Mouse (Mus musculus) urinary bladder, postnatal 25 days (tissue): ENCODE data around the gene Slc7a7.
"Not testable (repeated sequence)": the region's sequence is repeated elsewhere in the genome, so short reads cannot be mapped to it uniquely, and the experiment has no call there.

Source experiments
- DNase-seq: peaks from one replicate; pipeline ENCODE4 v3.0.0; 2022; ENCODE audit warnings: low spot score

Slc7a7 gene

DNA sequence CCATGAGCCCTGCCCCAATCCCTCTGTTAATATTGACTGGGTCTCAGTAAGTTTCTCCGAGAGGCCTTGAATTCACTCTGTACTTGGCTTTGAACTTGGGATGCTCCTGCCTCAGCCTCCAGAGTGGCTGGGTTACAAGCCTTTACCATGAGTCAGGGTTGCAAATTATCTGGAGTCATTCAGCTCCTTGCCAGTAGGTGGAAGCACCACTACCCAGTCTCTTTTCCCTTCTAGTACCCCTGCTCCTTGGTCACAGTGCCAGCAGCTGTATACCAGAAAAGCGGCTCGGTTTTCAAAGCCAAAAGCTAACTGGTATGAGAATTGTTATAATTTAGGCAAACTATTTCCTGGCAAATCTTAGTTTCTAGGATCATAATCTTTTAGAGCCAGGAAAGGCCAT is 41.7 kb downstream of the Slc7a7 start:
- no peak for DNase-seq

DNA sequence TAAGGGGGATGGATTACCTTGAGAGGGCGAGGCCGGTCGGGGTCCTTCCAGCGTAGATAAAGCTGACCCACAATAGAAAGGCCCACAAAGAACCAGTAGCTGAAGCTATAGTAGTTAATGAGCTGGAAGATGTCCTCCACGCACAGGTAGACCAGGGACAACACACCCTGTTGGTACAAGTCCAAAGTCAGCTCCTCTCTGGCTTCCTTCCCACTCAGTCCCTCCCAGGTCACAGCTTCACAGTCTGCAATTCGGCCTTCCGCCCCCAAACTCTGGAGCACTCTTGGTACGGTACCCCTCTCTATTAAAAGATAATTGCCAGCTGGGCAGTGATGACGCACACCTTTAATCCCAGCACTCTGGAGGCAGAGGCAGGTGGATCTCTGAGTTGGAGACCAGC is 44.7 kb downstream of the Slc7a7 start:
- no peak for DNase-seq

DNA sequence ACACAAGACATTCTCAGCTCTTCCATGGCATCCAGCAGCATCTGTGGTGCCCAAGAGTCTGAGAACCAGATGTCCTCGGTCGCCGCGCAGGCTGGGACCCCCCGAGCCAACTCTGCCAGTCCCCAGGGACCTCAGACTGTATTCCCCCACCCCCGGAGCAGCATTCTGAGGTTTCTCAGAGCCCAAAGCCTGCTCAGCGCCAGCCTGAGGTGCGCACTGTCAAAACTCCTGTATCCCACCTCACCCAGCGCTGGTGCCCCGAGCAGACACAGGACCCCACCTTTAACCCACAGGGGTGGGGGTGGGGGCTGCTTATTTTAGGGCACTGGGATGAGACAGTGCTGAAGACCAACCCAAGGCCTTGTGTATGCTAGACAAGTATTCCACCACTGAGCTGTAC is 46.1 kb downstream of the Slc7a7 start:
- no peak for DNase-seq

DNA sequence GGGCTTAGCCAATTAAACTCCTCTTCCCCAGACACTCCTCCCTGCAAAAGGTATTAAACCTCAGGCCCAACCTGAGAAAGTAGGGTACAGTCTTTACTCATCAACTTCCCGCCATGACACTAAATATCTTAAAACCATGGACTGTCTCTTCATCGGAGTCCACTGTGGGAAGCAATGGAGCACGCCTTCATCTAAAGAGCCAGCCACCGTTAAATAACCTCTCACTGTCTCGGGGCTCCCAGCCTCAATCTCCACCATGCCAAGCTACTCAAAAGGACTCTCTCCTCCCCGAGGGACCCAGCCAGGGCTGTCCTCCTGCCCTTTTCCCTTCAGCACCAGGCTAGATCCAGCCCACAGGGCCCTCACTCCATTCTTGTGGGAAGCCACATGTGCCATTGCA is 47.0 kb downstream of the Slc7a7 start:
- DNase-seq, result no peak

DNA sequence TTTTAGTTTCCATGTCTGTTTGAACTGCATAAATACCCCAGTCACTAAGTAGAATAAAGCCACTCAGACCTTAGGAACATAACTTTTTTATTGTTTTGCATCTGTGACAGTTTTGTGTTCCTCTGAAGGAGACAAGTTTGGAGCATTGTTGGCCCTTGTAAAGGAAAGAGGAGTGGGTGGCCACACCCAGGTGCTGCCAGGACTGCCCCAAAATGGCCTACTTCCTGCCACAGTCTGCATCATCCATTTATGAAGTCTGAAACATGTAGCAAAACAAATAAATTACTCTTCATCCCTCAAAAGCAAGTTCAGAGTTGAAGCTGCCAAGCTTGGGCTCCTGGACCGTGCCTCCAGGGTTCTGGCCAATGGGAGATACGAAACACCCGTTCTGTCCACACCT is 48.2 kb downstream of the Slc7a7 start:
- DNase-seq, result no peak

DNA sequence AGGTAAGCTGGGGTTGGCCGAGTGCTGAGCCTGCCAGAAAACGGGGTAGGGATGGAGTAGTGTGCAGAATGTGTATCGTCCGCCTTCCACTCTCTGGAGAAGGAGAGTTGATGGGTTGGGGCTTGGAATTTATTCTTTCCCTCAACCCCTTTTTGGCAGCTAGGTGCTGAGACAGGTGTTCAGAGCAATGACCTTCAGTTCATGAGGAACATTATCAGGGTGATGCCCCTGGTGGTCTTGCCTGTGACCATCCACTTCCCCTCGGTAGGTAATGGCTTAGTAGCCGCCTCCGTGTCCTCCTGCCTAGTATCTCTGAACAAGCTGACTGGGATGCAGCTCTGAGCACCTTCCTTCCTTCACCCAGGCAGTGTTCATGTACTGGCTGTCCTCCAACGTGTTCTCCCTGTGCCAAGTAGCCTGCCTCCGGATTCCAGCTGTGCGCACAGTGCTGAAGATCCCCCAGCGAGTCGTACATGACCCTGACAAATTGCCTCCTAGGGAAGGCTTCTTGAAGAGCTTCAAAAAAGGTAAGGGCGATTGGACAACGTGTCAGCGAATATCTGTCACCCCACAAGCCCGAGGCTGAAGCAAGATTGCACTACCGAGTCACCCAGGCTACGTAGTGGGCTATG is 50.0 kb downstream of the Slc7a7 start:
- DNase-seq, result no peak

DNA sequence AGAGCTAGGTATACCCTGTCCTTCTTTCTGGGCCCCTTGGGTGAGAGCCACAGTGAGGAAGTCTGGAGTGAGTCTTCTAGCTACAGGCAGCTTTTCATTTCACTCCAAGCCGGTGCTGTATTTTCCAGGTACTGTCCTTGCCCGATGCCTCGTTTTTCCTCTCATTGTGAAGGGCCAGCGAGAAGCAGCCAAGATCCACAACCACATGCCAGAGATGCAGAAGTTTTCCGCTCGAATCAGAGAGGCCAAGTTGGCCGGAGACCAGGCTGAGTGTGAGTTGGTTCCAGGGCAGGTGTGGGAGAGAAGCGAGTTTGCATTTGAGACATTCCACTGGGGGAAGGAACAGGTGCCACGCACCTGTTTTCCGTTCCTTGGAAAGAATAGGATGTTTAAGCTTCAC is 51.0 kb downstream of the Slc7a7 start:
- DNase-seq, result no peak

DNA sequence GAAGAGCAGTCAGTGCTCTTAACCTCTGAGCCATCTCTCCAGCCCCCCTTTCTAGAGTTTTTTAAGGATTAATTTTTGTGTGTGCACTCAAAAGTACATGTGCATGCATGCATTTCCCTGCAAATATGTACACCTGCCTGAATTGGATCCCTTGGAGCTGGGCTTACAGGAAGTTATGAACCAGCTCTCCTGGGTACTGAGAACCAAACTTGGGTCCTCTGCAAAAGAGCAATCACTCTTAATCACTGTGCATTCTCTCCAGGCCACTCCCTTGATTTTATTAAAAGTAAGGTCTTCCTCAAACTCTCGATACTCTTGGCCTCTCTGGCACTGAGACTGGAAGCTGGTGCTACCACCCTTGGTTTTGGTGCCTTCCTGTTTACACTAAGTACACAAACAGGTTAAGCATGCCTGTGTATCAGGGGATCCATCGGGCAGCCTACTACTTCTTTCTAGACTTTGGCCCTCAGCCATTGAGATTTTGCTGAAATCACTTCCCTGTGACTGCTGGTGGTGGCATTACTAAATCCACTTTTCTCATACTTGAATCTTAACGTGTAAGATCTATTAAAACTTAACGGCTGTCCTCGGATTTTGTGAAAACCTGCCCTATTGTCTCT is 52.4 kb downstream of the Slc7a7 start:
- DNase-seq, result no peak

DNA sequence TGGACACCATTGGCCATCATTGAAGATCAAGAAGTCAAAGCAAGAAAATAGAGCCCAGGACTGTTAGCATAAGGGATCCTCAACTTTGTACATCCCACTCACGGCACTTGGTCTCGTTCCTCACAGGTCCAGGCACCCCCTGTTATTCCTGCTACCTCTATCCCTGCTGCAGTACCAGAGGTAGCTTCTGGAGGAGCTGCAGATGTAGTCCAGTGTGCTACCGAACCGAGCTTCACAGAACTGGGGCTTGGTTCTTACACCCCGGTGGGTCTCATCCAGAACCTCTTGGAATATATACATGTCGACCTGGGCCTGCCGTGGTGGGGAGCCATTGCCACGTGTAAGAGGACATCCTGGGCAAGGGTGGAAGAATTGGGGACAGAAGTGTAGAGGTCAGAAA is 54.4 kb downstream of the Slc7a7 start:
- DNase-seq, result no peak

DNA sequence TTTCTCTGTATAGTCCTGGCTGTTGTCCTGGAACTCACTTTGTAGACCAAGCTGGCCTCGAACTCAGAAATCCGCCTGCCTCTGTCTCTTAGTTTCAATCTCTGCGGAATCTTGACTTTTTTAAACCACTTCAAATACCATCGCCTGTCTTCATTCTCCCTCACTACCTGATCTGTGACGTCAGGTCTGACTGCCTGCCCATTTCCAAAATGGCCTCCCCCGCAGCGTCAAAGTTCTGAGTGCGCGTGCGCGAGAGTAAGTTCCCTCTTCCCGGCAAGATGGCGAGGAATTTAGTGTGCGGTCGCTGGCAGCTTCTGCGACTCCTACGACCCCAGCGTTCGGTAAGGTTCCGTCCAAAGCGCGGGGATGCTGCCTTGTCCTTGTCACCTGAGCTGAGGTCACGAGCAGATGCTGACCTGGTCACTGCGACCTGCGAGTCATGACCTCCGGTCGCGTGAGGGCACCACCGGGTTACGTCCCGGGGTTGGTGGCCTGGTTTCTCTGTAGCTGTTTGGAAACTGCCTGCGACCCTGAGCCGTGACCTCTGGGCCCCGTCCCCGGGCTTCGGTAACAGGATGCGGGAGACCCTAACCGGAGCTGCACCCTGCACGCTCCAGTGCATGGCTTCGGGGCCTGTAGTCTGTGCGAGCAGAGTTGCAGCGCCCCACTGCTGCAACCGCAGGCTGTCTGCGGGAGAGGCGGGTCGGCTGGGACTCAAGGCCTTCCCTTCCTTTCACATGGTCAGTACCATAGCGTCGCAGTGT is 56.8 kb downstream of the Slc7a7 start, which contains the start of gene Oxa1l:
Gene Oxa1l (plus strand): TSS at position 258 of the 764 bp plus-strand sequence.
- peak; percentile 97 for DNase-seq

DNA sequence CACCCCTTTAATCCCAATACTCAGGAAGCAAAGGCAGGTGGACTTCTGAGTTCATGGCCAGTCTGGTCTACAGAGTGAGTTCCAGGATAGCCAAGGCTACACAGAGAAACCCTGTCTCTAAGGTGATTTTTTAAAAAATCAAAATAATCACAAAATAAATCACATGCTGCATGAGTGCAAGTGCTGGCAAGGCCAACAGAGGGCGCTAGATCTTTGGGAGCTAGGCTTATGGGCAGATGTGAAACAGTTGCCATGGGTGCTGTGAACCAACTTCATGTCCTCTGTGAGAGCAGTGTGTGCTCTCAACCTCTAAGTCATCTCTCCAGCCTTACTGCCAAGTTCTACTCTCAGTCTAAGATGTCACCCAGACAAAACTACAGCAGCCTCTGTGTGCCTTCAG is 63.2 kb downstream of the Slc7a7 start:
- DNase-seq, result no peak

DNA sequence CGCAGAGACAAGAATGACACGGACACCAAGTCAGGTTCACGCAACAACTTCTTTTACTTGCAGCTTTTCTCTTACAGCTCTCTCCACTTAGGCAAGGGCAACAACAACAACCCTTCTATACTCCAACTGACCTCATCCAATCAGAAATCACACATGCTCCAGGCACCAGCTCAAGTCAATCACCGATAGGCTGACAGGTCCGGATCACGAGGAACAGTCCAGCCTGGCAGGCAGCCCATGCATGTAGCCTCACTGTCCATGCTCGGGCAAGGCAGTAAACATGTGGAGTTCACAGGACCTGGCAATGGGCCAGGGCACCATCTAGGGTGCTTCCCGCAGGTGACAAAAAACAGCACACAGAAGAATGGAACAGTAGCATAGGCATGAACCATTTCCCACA is 65.3 kb downstream of the Slc7a7 start:
- no peak for DNase-seq

DNA sequence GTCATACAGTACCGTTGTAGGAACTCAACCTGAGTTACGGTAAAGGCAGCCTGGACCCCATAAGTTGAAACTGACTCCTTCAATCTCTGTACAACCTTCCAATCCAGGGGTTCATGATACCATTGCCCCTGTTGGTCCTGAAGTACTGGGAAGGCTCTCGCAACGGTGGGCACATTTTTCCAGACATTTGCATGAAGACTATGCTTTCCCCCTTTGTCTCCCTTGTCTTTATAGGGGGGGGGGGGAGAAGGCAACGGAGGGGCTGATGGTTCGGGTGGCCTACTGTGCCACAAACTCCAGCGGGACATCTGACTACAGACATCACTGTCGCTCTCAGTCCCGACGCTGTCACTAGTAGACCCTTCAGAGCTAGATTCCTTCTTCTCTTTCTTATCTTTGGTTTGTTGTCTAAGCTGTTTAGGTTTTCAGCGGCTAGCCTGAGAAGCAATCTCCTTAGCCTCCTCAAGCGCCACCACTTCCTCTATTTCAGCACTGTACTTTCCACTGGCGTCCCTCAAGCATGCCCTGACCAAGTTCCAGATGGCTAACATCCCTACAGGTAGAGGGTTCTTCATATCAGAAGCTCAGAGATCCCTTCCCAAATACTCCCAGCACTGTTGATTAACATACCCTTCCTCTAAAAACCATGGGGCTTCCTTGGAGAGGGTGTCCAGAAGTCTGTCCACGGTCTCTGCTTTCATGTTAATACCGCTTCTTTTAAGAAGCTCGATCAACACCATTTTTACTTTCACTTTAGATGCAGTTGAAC is 66.6 kb downstream of the Slc7a7 start:
- not testable (repeated sequence) for DNase-seq

DNA sequence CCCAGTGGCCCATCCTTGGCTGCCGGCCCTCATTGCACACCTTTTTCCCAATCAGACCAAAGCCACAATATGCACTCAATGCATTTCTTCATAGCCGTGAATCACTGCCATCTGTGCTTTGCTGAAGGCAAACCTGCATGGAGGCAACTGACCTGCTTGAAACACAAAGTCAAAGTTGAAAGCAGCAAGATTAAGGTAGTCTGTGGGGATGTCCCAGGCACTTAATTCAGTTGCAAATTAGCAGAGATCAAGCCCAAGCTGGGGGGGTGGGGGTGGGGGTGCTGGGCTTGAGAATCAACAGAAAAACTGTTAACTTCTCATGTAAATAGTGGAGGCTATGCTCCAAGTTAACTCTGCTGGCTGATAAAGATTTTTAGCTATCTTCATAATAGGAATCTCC is 75.8 kb downstream of the Slc7a7 start:
- DNase-seq, result not testable (repeated sequence)

DNA sequence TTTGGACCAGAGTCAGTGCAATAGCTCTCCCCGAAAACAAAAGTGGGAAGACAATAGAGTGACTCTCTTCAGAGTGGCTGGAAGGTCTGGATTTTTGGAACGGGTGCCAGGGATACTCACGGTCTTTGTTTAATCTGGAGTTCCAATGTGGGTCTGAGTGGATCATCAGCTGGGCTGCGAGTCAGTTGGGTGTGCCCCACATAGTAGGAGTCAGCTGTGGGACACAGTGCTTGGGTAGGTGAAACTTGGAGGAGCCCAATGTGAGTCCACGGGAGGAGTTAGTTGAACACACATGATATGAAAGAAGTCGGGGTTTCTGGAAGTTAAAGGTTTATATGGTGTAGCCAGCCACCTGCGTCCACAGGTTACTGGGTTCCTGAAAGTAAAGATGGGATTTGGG is 76.7 kb downstream of the Slc7a7 start:
- DNase-seq, result no peak

DNA sequence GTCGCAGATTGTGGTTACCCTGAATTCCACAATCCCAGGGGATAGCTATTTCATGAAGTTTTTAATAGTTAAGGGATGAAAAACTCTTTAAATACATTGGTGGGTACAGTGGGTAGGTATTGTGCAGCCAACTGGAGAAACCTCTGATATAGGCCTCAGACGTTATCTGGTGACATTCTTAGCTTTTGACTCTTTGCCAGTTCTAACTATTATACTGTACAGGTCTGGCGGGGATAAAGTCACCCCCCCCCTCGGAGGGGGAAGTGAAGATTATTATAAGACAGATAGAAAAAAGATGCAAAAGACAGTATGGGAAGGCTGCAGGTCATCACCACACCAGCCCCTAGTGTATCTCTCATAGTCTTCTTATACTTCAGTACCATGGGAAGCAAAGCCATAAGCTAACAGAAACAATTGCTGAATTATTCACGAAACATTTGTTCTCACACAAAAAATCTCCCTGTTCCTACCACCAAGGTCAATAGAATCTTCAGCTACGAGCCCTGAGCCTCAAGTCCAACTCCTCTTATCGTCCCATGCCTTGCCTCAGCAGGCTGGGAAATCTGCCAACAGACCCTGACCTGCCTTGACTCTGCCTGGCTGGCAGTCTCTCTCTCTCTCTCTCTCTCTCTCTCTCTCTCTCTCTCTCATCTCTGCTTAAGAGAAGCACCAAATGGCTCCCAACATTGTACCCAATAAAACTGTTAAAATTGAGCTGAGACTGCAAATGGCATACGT is 84.0 kb downstream of the Slc7a7 start:
- DNase-seq, result no peak

DNA sequence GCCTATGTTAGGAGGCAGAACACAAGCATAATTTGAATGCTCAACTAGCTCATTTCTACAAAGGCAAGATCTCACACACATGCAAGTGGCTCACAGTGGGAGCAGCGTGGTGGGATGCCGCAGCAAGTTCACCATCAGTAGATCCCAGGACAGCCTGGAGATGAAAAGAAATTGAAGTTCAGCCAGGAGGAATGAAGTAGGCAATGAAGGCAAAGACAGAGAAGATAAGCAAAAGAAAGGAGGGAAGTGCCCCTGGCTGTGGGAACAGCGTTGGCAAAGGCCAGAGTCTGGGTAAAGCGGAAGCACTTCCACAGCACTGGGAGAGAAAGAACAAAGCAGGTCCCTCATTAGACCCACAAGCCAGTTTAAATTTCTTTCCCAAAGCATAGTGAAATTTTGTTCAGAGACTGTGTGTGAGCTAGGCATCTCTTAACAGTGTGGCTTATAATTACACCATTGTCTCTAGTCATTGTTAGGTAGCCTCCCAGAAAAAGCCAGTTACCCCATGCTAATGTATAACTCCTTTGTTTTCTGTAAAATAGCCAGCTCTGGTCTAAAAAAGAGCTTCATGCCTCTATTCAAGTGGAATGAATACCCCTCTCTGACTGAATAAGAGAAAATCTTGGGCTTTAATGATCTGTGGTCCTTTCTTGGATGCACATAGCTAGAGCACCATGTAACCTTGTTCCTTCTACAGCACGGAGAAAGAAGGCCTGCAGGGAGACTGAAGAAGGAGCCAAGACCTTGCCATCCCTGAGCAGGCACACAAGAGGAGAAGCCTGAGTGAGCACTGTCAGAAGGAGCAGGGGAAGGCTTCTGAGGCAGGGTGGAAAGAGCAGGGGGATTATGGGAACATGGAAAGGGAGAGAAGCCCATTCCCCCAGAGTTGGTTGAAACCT is 85.2 kb downstream of the Slc7a7 start:
- no peak for DNase-seq

DNA sequence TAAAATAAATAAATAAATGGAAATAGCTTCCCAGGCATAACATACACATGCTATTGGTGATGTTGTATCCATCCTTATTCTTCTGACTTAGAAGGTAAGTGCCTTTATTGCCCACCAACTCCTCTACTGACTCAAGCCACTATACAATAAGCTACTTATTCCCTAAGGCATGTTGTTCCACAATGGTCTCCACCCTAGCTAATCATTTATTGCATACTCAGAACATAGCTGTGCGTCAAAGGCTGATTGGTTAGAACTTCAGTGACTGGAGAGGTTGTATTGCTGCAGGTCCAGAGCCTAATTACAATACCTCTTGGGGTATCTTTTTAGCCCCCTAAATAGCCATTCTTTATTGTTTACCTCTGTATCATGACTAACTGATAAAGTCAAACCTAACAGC is 86.4 kb downstream of the Slc7a7 start:
- no peak for DNase-seq

DNA sequence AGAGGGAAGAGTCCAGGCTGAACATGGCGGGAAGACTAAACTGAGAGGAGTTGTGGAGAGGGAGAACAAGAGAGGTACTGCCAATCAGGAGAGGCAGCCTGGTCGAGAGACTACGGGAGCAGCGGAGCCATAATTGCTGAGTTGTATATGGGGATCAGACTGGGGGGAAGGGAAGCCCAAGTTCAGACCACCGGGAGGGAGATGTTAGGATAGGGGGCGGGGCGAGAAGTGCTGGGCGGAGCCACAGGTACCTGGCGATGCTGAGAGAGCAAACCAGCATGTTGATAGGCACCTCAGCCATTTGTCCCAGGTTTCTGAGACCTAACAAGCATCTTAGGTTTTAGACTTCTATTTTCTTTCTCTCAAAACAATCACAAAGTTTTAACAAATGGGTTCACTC is 88.4 kb downstream of the Slc7a7 start:
- DNase-seq, result no peak

DNA sequence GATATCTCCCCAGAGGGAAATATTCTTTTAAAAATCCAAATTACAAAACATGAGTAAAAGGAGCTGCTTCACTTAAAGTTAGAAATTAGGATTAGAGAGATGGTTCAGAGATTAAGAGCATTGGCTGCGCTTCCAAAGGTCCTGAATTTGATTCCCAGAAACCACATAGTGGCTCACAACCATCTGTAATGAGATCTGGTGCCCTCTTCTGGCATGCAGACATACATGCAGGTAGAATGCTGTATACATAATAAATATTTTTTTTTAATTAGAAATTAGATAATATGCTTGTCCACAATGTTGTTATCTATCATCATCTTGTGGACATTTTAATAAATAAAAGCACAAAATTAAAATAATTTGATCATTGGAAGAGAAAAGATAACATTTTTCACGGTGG is 89.0 kb downstream of the Slc7a7 start:
- no peak for DNase-seq

DNA sequence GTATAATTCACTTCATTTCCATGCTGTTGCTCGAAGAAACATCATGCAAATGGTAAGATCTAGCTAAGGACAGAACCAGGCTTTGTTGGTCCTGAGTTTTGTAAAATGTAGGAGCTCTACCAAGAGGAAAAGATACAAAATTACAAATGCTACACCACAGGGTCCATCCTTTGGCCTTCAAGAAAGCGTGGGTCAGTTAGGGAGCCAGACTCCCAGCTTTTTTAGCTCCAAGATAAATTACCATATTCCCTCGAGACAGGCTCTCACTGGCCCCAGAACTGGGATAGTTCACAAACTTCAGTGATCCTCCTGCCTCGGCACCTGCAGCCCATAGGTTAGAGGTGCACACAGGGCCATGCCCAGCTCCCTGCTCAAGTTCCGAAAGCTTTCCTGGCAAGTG is 93.1 kb downstream of the Slc7a7 start:
- no peak for DNase-seq
